Mouse (Mus musculus) myocyte (in vitro differentiated cells): ENCODE data around the gene Wwox.
A peak's percentile ranks its signal among the peaks of the same experiment; 100 is the strongest.

Source experiments
- CEBPB ChIP-seq: IDR thresholded peaks from 2 replicates; pipeline ENCODE4 v1.6.1; 2011; ENCODE audit warnings: mild to moderate bottlenecking, moderate library complexity; ENCODE audit not compliant: poor library complexity, insufficient read depth, severe bottlenecking
- E2F4 ChIP-seq: IDR thresholded peaks from one replicate; pipeline ENCODE4 v1.6.1; 2011; ENCODE audit warnings: mild to moderate bottlenecking, control low read depth, moderate library complexity; ENCODE audit not compliant: insufficient read depth
- MAX ChIP-seq: IDR thresholded peaks from one replicate; pipeline ENCODE4 v1.6.1; 2011; ENCODE audit warnings: low read depth, mild to moderate bottlenecking, control low read depth
- MYOD1 ChIP-seq, 3 experiments: IDR thresholded peaks; one replicate each; pipeline ENCODE4 v1.6.1; 2011; ENCODE audit warnings: control low read depth in 2 of 3, low read depth in 2 of 3, mild to moderate bottlenecking in 2 of 3, moderate library complexity in 1 of 3; ENCODE audit not compliant: insufficient read length in 2 of 3, control insufficient read depth in 1 of 3
- MYOG ChIP-seq, 3 experiments: IDR thresholded peaks; one replicate each; pipeline ENCODE4 v1.6.1; 2011; ENCODE audit warnings: control low read depth in 2 of 3, low read depth in 2 of 3, mild to moderate bottlenecking in 2 of 3; ENCODE audit not compliant: insufficient read length in 2 of 3, control insufficient read depth in 1 of 3, insufficient read depth in 1 of 3
- POLR2A ChIP-seq: IDR thresholded peaks from one replicate; pipeline ENCODE4 v1.6.1; 2011; ENCODE audit warnings: low read depth, mild to moderate bottlenecking, control low read depth, moderate library complexity; ENCODE audit not compliant: insufficient read length
- POLR2AphosphoS2 ChIP-seq: IDR thresholded peaks from one replicate; pipeline ENCODE4 v1.6.1; 2011; ENCODE audit warnings: low read depth, control low read depth; ENCODE audit not compliant: insufficient read length
- TCF12 ChIP-seq: IDR thresholded peaks from one replicate; pipeline ENCODE4 v1.6.1; 2011; ENCODE audit warnings: mild to moderate bottlenecking, control low read depth; ENCODE audit not compliant: poor library complexity, insufficient read depth, severe bottlenecking
- USF1 ChIP-seq: IDR thresholded peaks from one replicate; pipeline ENCODE4 v1.6.1; 2011; ENCODE audit warnings: low read depth, mild to moderate bottlenecking, control low read depth, moderate library complexity

DNA sequence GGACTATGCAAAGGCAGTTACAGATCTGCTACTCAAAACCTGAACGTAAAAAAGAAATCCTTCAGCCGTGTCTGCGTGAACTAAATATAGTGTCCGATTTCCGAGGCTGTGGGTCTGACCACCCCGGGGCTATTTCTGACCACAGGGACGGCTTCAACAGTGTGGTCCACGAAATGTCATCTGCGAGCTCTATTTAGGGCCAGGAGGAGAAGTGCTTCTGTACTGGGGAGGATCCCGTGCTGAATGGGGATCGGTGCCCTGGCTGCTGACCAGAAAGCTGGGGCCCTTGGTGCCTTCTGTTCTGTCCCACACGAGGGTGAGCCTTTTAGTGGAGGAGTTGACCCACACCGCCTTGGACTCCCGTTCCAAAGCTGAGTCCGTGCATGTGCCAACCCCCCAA is 395.3 kb downstream of the Wwox start:
- TF ChIP-seq USF1, result no peak
- TF ChIP-seq POLR2A, result no peak
- peak in 2 of 3 experiments; percentile 7 for TF ChIP-seq MYOG (IDR thresholded peaks at IDR 0.05; ENCODE audit: control insufficient read depth in 1 of 3, insufficient read depth in 1 of 3, insufficient read length in 2 of 3, low read depth in 2 of 3)
- no peak for TF ChIP-seq POLR2AphosphoS2
- TF ChIP-seq TCF12, result no peak
- no peak for TF ChIP-seq MAX
- no peak for TF ChIP-seq CEBPB
- TF ChIP-seq E2F4, result no peak
- no peak for TF ChIP-seq MYOD1 (IDR thresholded peaks at IDR 0.05; ENCODE audit: control insufficient read depth in 1 of 3, insufficient read length in 2 of 3, low read depth in 2 of 3)
